Mouse (Mus musculus): ENCODE results near the gene Rpn1.

The Rpn1 gene

GRCm38 (mm10) chr6:88067722-88068121 lies 16.6 kb upstream of the Rpn1 start:
- no peak for DNase-seq

- DNase-seq: no peak
These were observed 15.5 kb upstream of the Rpn1 start for GRCm38 (mm10) chr6:88068739-88069138.

- no peak for DNase-seq
These were observed 13.8 kb upstream of the Rpn1 start for GRCm38 (mm10) chr6:88070468-88070867.

GRCm38 (mm10) chr6:88071216-88071615 lies 13.1 kb upstream of the Rpn1 start:
- DNase-seq: no peak

- peak; percentile 85 to 90 for DNase-seq
These were observed 9.3 kb upstream of the Rpn1 start for GRCm38 (mm10) chr6:88074752-88075554.

GRCm38 (mm10) chr6:88075960-88076517 lies 8.2 kb upstream of the Rpn1 start:
- DNase-seq: no peak

- DNase-seq: no peak
These were observed 1.2 kb upstream of the Rpn1 start for GRCm38 (mm10) chr6:88083095-88083494.

GRCm38 (mm10) chr6:88083672-88084071 lies 610 bp upstream of the Rpn1 start:
- no peak for DNase-seq

- DNase-seq: no peak
These were observed 4.7 kb downstream of the Rpn1 start for GRCm38 (mm10) chr6:88088971-88089370.

GRCm38 (mm10) chr6:88095377-88095776 lies 11.1 kb downstream of the Rpn1 start:
- DNase-seq: no peak

- DNase-seq: no peak
These were observed 17.8 kb downstream of the Rpn1 start for GRCm38 (mm10) chr6:88102096-88102495.

GRCm38 (mm10) chr6:88105783-88106611 lies 21.7 kb downstream of the Rpn1 start:
- DNase-seq: peak; percentile 64 to 70

GRCm38 (mm10) chr6:88106612-88107123 lies 22.4 kb downstream of the Rpn1 start:
- DNase-seq: no peak

GRCm38 (mm10) chr6:88107661-88108535 lies 23.6 kb downstream of the Rpn1 start:
- no peak for DNase-seq

GRCm38 (mm10) chr6:88113139-88113538 lies 28.9 kb downstream of the Rpn1 start:
- peak in 1 of 2 experiments; percentile 43 for DNase-seq

- no peak for DNase-seq
These were observed 30.1 kb downstream of the Rpn1 start for GRCm38 (mm10) chr6:88114414-88114813.

- no peak for DNase-seq
These were observed 32.3 kb downstream of the Rpn1 start for GRCm38 (mm10) chr6:88116347-88117183.

- no peak for DNase-seq
These were observed 32.9 kb downstream of the Rpn1 start for GRCm38 (mm10) chr6:88117184-88117575.

- DNase-seq: no peak
These were observed 35.0 kb downstream of the Rpn1 start for GRCm38 (mm10) chr6:88119309-88119708.

- no peak for DNase-seq
These were observed 36.5 kb downstream of the Rpn1 start for GRCm38 (mm10) chr6:88120813-88121212.

- DNase-seq: no peak
These were observed 37.5 kb downstream of the Rpn1 start for GRCm38 (mm10) chr6:88121781-88122180.

Data from spleen, adult 18-20 months (tissue).